Mouse (Mus musculus) cerebellum, postnatal 36 days (tissue): Measurements from ENCODE around the gene Dgkg.

Experiments used
- DNase-seq, 2 experiments: peaks; one replicate each; pipeline ENCODE4 v3.0.0; 2021 to 2022; ENCODE audit warnings: mixed read lengths in 2 of 2

Gene Dgkg

GRCm38 (mm10) chr16:22656533-22657444 is at the start of gene Dgkg:
Dgkg (minus strand) TSS chr16:22657221.
- DNase-seq = peak; percentile 71 to 72

DNA sequence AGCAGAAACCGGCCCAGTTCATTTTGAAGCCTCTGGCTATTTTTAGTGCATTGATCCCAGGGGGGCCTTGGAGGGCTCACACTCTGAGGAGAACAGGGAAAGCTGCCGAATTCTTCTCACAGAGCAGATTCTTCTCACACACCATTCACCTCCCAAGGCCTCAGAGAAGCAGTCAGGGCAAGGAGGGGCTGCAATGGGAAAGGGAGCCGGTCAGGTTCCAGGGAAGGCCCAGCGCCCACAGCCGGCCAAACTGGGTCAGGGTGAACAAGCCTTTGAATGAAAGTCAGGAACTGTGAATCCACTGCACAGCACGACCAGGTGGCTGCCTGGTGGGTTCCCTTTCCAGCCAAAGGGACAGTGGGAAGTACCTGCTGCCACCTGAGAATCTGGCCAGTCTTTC is 47.9 kb upstream of the Dgkg start:
- DNase-seq = peak; percentile 90

DNA sequence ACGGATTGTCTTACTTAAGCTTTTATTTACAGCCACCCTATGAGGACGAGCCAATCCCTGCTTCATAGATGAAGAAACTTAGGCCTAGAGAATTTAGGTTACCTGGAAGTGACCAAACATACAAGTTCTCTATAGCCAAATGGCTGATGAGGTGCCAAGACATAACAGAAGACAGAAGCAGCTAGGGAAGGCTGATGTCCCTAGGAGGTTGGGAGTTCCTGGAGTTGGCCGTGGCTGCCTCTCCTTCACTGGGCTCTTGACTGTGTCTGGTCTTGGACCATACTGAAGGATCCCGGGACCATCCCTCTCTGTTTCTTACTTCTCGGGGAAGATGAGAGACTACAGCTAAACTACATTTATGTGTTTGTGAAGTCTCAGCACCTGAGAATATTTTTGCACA is 47.1 kb upstream of the Dgkg start:
- DNase-seq = peak; percentile 12 to 29

DNA sequence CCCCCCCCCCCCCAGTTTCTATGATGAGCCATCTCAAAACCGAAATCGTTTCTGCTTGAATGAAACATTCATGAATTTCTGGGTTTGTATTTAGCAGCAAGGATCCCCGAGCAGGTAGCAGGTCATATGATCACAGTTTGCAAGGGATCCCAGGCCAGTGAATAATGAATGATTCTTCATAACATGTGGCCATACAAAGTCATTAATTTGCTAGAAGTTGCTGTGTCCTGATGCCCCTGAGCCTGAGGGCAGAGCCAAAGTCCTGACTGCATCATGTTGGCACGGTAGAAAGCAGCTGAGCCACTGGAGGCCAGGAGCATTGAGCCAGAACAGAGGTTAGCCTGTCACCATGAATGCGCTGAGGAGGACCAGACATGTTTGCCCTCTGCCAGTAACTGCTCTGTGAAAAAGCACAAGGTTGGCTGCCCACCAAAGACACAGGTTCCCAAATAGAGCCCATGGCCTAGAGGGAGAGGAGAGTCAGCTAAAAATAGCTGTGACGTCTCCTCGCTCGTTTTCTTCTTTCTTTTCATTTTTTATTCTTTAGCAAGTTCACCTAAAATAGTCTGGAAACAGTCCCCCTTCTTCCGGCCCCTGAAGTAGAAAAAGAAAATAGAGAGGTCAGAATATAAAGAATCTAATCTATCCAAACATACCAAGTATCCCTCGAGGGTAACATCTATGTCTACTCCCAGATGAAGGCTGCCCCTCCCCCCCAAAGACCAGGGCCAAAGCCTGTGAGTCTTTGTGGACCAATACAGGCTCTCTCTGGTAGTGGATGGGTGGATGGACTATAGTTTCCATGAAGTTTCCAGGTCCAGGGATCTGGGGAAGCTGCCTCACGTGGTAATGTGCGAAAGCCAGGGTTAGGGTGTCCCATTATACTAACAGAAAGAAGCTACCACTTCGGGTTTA is 42.1 kb upstream of the Dgkg start:
- peak; percentile 37 to 39 for DNase-seq

GRCm38 (mm10) chr16:22698101-22698500 is 41.1 kb upstream of the Dgkg start:
- no peak for DNase-seq

GRCm38 (mm10) chr16:22689622-22690021 is 32.6 kb upstream of the Dgkg start:
- DNase-seq = no peak

GRCm38 (mm10) chr16:22687711-22688230 is 30.8 kb upstream of the Dgkg start:
- no peak for DNase-seq

DNA sequence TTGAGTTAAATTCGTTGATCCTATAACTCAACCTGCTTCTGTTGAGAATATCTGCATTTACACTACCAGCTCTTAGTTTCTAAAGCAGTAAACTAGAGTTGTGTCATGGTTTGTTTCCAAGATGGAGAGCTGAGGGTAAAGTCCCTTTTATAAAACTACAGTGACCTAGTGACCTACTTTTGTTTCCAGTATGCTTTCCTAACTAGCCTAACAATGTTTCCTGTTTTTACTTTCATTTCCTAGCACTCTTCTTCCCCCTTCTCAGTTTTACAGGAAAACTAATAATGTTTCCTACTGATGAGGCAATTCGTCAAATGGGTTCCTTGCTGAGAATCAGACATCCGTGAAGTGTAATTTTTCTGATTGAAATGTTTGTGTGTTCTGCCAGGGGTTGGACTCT is 26.6 kb upstream of the Dgkg start:
- no peak for DNase-seq

DNA sequence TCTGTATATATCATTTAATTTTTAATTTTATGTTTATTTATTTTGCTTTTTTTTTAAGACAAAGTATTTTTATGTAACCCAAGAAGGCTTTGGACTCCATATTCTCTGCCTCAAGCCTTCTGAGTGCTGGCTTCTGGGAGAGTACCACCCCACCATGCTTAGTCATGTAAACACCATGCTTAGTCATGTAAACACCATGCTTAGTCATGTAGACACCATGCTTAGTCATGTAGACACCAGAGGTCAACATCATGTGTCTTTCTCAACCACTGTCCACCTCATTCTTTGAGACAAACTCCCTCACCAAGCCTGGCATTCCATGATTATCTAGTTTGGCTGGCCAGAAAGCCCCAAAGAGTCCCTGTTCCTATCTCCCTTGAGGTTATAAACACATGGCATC is 25.7 kb upstream of the Dgkg start:
- no peak for DNase-seq

GRCm38 (mm10) chr16:22679641-22680040 is 22.6 kb upstream of the Dgkg start:
- no peak for DNase-seq

DNA sequence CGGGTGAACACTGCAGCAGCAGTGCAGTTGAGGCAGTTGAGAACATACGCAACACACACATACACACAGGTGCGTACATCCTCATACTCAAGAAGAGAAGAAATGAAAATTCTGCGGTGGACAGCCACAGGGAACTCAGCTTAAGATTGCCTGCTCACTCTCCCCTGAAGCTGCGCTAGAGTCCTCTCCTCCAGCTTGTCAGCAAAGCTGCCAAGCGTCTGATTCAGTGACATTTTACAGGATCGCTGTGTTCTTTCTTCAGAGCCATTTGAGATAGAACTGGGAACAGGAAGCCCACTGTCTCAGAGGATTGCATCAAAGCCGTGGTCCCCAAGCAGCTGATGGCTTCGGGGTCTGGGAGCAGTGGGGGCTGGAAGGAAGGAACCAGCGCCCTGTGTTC is 17.6 kb upstream of the Dgkg start:
- no peak for DNase-seq

DNA sequence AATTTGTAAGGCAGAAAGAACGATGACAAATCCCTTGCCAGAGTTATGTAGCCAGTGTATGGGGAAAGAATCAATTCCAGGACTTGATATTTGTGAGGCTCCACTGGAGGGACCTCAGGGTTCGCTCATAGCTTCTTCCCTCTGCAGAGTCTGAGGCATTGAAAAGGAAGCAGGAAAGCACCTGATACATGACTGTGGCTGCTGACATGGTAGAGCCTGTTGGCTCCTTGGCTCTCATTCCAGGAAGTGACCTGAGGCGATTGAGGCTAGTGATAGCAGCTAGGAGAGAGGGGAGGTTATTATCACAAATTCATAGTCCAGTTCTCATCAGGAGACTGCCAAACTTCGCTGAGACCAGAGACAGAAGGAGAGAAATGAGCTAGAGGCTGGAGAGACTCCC is 17.1 kb upstream of the Dgkg start:
- DNase-seq = no peak

DNA sequence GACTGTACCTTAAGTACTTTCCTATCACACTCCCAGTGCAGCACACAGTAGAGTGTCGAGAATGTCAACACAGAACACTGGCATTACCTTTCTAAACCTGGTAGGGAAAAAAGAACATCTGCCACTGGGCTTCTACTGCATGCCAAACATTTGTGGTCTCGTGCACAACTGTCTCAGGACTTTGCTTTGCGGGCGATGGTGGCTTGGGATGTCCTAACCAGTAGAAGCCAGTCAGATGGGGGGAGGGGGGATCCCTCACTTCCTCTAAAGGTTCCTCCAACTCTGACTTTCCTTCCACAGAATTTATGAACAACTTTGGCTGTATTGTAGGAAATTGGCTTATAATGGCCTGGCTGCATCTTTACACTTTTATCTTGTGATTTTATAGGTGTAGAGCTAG is 7.0 kb upstream of the Dgkg start:
- no peak for DNase-seq

DNA sequence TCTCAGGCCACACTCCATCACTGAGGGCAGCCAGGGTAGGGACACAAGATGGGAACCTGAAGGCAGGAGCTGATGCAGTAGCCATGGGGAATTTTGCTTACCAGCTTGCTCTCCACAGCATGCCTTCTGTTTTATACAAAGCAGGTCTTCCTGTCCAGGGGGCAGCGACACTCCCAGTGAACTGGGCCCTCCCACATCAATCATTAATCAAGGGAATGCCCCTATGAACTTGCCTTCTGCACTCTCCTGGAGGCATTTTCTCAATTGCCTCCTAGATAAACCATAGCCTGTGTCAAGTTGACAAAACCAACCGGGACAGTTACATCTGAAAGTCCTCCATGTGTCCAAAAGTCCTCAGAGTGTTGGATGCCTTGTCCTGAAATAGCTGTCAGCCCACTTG is 6.1 kb upstream of the Dgkg start:
- no peak for DNase-seq

DNA sequence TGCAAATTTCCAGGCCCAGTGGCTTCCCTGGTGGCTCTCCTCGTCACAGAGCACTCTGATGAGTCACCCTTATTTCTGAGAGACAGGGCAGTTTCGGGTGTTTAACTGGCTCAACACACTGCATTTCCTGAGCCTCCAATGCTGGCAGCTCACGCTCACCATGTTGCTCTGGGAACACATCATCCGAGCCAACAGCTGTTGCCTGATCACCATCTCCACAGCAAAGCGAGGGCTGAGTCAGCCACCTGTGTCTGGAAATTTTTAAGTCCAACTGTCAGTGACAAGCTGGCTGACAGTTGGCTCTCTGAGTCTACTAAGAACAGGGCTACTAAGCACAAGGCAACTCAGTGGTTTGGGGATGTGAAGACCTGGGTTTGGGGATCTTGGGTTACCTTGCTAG is 4.1 kb upstream of the Dgkg start:
- no peak for DNase-seq

- DNase-seq = no peak
These were observed 1.1 kb upstream of the Dgkg start for GRCm38 (mm10) chr16:22657874-22658789.

GRCm38 (mm10) chr16:22655812-22656211 is 1.2 kb downstream of the Dgkg start:
- peak; percentile 27 to 57 for DNase-seq

DNA sequence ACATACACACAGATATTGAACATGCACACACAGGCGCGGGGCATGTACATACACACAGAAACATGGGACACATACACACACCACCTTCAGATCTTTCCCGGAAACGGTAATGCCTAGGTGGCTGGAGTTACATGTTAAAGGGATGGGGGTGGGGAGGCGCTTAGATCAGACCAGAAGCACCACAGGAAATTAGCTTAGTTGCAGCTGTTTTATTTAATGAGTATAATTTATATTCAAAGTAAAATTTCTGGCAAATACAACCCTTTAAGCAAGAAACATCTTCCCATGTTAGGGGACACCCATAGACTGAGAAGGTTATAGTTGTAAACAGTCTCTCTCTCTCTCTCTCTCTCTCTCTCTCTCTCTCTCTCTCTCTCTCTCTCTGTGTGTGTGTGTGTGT is 1.8 kb downstream of the Dgkg start:
- DNase-seq = peak in 1 of 2 experiments; percentile 32

- DNase-seq = no peak
These were observed 2.6 kb downstream of the Dgkg start for GRCm38 (mm10) chr16:22654477-22654835.

DNA sequence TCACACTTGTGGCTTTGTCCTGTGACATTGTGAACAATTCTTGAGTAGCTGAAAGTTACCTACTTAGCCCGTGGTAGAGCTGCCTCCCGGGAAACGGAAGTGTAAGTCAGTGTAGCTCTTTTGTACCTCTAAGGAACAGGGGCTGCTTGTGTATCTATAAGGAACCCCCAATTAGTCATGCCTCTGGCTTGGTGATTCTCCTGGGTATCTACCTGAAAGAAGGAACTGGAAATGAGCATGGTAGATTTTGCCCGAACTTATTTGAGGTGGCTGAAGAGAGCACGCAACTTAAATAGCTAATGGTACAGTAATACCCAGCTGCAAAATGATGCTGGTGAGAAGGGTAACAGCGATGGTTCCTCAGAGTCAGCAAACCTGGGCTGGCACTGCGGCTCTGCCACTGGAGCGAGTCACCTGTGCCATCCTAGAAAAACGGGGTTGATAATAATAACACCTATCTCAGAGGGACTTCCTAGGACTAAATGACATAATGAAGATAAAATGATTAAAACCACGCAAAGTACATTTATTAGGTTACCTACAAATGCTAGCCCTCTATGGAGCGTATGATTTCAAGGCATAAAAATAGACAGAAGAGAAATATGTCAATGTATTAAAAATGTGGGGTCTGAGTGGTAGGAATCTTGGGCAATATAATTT is 3.1 kb downstream of the Dgkg start:
- DNase-seq = no peak

DNA sequence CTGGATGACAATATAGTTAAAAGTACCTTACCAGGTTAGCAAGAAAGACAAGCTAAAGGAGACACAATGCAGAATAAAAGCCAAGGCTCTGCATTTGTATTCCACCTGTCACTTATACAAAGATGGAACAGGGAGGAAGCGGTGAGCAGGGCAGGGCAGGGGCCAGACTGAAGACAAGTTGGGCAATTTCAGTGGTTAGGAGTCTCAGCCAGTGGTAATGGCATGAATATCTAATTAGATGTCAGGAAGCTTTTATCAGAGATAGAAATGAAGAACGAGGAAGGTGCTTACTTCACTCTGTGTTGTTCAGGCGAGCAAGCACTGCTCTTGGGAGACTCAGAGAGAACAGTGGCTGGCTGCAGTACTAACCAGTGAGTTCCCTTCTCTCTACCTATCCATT is 5.8 kb downstream of the Dgkg start:
- DNase-seq = no peak

DNA sequence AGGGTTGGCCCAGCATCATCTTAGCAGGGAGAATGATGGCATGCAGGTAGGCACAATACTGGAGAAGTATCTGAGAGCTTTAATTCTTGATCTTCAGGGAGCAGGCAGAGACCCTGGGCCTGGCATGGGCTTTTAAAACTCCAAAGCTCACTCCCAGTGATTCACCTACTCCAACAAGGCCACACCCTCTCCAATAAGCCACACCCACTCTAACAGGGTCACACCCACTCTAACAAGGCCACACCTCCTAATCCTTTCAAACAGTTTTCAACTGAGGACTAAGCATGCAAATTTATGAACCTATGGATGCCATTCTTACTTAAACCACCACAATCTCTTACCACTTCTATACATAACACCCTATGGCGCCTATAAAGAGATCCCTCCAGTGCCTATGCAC is 11.8 kb downstream of the Dgkg start:
- no peak for DNase-seq
